Mouse (Mus musculus): ENCODE measurements around the gene Gm21797. TPM values are rescaled to one million over a fixed set of nuclear protein-coding genes. Genes with fewer than 3 reads are reported as not detected.
"Not testable (repeated sequence)": the region's sequence is repeated elsewhere in the genome, so short reads cannot be mapped to it uniquely, and the experiment has no call there.

Gm21797 gene
- not detected for polyA plus RNA-seq (2017; shearing (Covaris generic))

GRCm38 (mm10) chrY:40775665-40776064 lies at the start of gene Gm21797:
Gm21797 (minus strand) TSS chrY:40775765.
- ATAC-seq, result not testable (repeated sequence)

- ATAC-seq, result not testable (repeated sequence)
Observed at GRCm38 (mm10) chrY:40804614-40805013, 29.0 kb upstream of the Gm21797 start, which contains the start of gene Gm20795. Gm20795 (plus strand) TSS chrY:40804914.

Other genes starting within 250 kb of the Gm21797 start
- not detected for gene Gm21852, start 123.8 kb downstream of the Gm21797 start, polyA plus RNA-seq (2017; shearing (Covaris generic))
- gene Gm20795, start 29.1 kb upstream of the Gm21797 start, polyA plus RNA-seq (2017; shearing (Covaris generic)), result not detected

Measured in CD4-positive, CD25-positive, alpha-beta regulatory T cell, adult 4 months (primary cell).